Mouse (Mus musculus): ENCODE data around the gene Gm15155. TPM values are rescaled to one million over a fixed set of nuclear protein-coding genes. Genes with fewer than 3 reads are reported as not detected.
"Not testable (repeated sequence)": the region's sequence is repeated elsewhere in the genome, so short reads cannot be mapped to it uniquely, and the experiment has no call there.

Gene Gm15155
- polyA plus RNA-seq, 1 experiment, result not detected

GRCm38 (mm10) chrX:155903108-155903507, 278.6 kb downstream of the Gm15155 start:
- TF ChIP-seq CTCF (conservative IDR thresholded peaks at IDR 0.05; ENCODE audit: insufficient read depth, insufficient read length, low read depth, low read length) (no peak), POLR2A (IDR thresholded peaks at IDR 0.05; ENCODE audit: low read depth, low read length) (no peak)
- H3K4me1 ChIP-seq (ENCODE audit: control insufficient read depth, insufficient read depth, low read length), result no peaks in the 10 kb centered on the region
- H3K36me3 ChIP-seq (ENCODE audit: control insufficient read depth, insufficient read depth, low read length), result no peaks in the 10 kb centered on the region
- H3K4me3 ChIP-seq (ENCODE audit: insufficient read depth, low read depth, low read length), result no peak overlapping the region
- H3K27ac ChIP-seq (ENCODE audit: insufficient read depth, low read depth, low read length), result no peak overlapping the region
- 22% methylated on average over 1 of the region's 1 CpGs for WGBS
- H3K27me3 ChIP-seq (replicated peaks; ENCODE audit: control insufficient read depth, insufficient read depth, low read length), result no peaks in the 10 kb centered on the region
- peak; percentile 52 for DNase-seq

GRCm38 (mm10) chrX:156009756-156010155, 385.2 kb downstream of the Gm15155 start:
- no peak overlapping the region for H3K27ac ChIP-seq (ENCODE audit: insufficient read depth, low read depth, low read length)
- H3K4me1 ChIP-seq (ENCODE audit: control insufficient read depth, insufficient read depth, low read length), result no peaks in the 10 kb centered on the region
- H3K27me3 ChIP-seq (replicated peaks; ENCODE audit: control insufficient read depth, insufficient read depth, low read length), result no peaks in the 10 kb centered on the region
- no peaks in the 10 kb centered on the region for H3K36me3 ChIP-seq (ENCODE audit: control insufficient read depth, insufficient read depth, low read length)
- 79% methylated on average over 1 of the region's 1 CpGs for WGBS
- DNase-seq, result no peak
- TF ChIP-seq CTCF (conservative IDR thresholded peaks at IDR 0.05; ENCODE audit: insufficient read depth, insufficient read length, low read depth, low read length) (no peak), POLR2A (IDR thresholded peaks at IDR 0.05; ENCODE audit: low read depth, low read length) (no peak)
- no peak overlapping the region for H3K4me3 ChIP-seq (ENCODE audit: insufficient read depth, low read depth, low read length)

GRCm38 (mm10) chrX:156155776-156156175, 531.2 kb downstream of the Gm15155 start:
- no peaks in the 10 kb centered on the region for H3K4me1 ChIP-seq (ENCODE audit: control insufficient read depth, insufficient read depth, low read length)
- TF ChIP-seq CTCF (conservative IDR thresholded peaks at IDR 0.05; ENCODE audit: insufficient read depth, insufficient read length, low read depth, low read length), result no peak
- no peak for TF ChIP-seq POLR2A (IDR thresholded peaks at IDR 0.05; ENCODE audit: low read depth, low read length)
- no peak overlapping the region for H3K4me3 ChIP-seq (ENCODE audit: insufficient read depth, low read depth, low read length)
- no peak for DNase-seq
- H3K27ac ChIP-seq (ENCODE audit: insufficient read depth, low read depth, low read length), result no peak overlapping the region
- no peaks in the 10 kb centered on the region for H3K27me3 ChIP-seq (replicated peaks; ENCODE audit: control insufficient read depth, insufficient read depth, low read length)
- H3K36me3 ChIP-seq (ENCODE audit: control insufficient read depth, insufficient read depth, low read length), result no peaks in the 10 kb centered on the region
- WGBS, result 47% methylated on average over 2 of the region's 2 CpGs

- Histone ChIP-seq H3K36me3 (ENCODE audit: control insufficient read depth, insufficient read depth, low read length) (no peaks in the 10 kb centered on the region), H3K4me1 (ENCODE audit: control insufficient read depth, insufficient read depth, low read length) (no peaks in the 10 kb centered on the region), H3K27me3 (replicated peaks; ENCODE audit: control insufficient read depth, insufficient read depth, low read length) (no peaks in the 10 kb centered on the region), H3K27ac (ENCODE audit: insufficient read depth, low read depth, low read length) (no peak overlapping the region), H3K4me3 (ENCODE audit: insufficient read depth, low read depth, low read length) (no peak overlapping the region)
- no peak for TF ChIP-seq POLR2A (IDR thresholded peaks at IDR 0.05; ENCODE audit: low read depth, low read length)
- no peak for DNase-seq
Measured at GRCm38 (mm10) chrX:156171587-156171986, 547.0 kb downstream of the Gm15155 start.

GRCm38 (mm10) chrX:156303806-156304205, 679.3 kb downstream of the Gm15155 start:
- H3K27me3 ChIP-seq (replicated peaks; ENCODE audit: control insufficient read depth, insufficient read depth, low read length); H3K4me3 ChIP-seq (ENCODE audit: insufficient read depth, low read depth, low read length); DNase-seq; H3K36me3 ChIP-seq (ENCODE audit: control insufficient read depth, insufficient read depth, low read length); H3K4me1 ChIP-seq (ENCODE audit: control insufficient read depth, insufficient read depth, low read length); H3K27ac ChIP-seq (ENCODE audit: insufficient read depth, low read depth, low read length): not testable (repeated sequence)

Other genes with a start within 250 kb of the Gm15155 start
- gene Ptchd1, start 927 bp upstream of the Gm15155 start, polyA plus RNA-seq (2012; rRNA removed), result 0.22 and 0.46 TPM in 2 replicates